Mouse (Mus musculus): ENCODE measurements around the gene Sstr3. TPM values are rescaled to one million over a fixed set of nuclear protein-coding genes. Genes with fewer than 3 reads are reported as not detected.

The Sstr3 gene
- polyA plus RNA-seq (2012; rRNA removed): 0.07 and 0.11 TPM in 2 replicates

DNA sequence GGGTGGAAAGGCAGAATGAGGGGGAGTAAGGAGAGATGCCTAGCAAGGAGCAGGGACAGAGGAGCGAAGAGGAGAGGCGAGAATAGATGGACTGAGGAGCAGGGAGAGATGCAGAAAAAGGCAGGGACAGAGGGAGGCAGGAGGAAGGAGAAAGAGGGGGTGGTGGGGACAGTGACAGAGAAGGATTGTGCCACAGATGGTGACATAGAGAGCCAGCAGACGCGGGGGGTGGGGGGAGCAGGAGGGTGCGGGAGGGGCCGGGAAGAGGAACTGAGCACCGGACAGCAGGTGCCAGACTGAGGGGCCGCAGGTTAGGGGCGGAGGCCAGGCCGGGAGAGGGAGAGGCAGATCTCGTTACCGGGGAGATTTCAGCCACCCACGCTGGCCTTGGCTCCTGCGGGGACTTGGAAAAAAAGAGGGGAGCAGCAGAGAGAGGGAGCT is at the start of gene Sstr3:
Sstr3 (minus strand) TSS at position 125 of the 441 bp plus-strand sequence.
- DNase-seq (ENCODE audit: low spot score): no peak

DNA sequence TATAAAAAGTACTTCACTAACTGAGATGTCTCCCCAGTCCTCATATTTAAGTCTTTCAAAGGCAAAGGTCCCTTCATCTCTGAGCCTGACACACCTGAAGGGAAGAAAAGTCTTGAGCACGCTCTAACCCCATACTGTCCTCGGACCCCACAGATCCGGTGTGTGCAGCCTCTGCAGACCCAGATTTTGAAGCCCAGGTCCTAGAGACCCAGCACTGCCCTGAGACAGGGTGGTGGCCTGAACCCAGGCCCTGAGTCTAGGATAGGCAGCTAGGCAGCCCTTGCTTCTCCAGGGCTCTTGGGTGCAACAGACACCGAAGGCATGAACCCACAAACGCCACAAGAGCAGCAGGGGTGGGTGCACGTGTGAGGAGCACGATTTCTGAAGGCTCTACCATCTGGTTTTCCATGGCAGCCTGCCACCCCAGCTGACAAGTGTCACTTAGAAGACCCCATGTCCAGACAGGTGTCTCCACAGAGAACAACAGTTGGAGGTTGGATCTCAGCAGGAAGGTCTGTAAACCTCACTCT is 49.5 kb upstream of the Sstr3 start:
- no peak for DNase-seq (ENCODE audit: low spot score)

DNA sequence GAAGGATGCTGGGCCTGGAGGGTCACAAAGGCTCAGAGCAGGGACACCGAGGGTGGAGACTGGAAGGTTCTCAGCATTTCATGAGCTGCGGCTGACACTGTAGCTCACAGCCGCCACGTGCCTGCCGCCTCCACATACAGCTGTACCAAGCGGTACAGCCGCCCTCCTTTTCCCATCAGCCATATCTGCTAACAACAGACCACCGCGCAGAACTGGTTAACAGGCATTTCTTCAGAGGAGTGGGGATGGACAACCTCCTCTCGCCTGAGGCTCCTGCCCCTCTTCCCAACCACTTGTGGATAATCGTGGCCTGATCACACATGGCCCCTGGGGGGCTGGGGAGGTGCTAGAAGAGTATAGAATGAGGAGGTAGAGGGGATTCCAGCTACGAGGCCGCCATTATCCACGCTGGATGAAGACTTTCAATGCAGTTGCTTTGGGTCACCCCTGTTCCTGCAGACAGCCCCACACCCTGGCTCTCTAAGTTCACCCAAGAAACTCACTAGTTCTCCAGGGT is 48.0 kb upstream of the Sstr3 start:
- DNase-seq (ENCODE audit: low spot score): no peak

DNA sequence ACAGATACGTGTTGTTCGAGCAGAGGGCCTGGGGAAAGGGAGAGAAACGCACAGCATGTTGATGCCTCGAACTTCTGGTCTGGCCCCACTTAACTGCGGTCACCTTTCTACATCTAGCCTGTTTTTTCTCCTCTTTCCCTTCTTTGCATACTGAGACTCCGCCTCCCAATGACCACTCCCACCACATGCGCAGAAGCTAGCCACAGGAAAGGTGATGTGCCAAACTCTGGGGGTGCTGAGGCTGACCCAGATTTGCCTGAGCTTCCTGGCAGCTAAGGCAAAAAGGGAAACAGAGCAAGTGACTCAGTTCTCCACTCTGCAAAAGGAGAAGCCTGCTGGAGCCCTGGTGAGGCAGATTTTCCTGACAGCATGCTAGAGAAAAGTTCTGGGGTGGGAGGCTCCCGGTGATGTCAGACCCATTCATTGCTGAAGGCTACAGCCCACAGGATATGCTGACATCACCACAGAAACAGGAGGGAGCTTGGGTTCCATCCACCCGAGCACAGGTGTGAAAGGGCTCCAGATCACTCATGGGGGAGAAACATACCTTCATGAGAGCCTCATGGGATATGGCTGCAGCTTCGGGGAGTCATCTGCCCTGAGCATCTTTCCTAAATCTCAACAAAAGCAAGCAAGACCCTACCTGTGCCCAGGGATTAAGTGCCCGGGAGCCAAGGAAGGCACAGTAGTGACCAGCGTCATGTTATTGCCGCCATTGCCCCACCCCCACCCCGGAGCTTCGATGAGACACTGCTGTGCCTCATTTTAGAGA is 47.4 kb upstream of the Sstr3 start:
- no peak for DNase-seq (ENCODE audit: low spot score)

DNA sequence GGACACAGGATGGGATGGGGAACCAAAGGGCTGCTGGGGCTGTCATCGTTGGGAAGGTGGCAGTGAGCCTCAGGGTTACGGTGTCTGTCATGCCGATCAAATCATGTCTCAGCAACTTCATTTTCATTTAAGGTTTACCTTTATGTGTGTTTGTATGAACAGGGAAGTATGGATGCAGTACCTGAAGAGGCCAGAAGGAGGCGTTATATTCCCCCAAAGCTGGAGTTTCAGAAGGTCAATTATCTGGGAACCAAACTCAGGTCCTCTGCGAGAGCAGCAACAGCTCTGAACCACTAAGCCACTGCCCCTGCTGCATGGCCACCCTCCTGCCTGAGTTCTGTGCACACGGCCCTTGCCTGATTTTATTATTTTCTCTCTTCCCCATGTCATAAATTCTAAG is 46.3 kb upstream of the Sstr3 start:
- DNase-seq (ENCODE audit: low spot score): no peak

DNA sequence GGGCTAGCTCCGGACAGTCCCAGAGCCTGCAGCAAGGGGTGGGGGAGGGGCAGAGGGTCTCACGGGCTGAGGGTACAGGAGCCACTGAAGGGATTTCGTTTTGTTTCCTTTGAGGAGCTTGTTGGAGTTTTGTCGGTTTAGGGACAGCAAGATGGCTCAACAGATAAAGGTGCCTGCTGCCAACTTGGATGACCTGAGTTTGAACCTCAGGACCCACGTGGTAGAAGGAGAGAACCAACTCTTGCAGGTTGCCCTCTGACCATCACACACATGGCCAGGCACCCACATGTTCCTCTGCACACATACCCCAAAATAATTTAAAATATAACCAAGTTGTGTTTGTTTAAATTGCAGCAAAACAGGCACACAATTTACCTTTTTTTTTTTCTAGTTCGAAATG is 45.5 kb upstream of the Sstr3 start:
- DNase-seq (ENCODE audit: low spot score): no peak

DNA sequence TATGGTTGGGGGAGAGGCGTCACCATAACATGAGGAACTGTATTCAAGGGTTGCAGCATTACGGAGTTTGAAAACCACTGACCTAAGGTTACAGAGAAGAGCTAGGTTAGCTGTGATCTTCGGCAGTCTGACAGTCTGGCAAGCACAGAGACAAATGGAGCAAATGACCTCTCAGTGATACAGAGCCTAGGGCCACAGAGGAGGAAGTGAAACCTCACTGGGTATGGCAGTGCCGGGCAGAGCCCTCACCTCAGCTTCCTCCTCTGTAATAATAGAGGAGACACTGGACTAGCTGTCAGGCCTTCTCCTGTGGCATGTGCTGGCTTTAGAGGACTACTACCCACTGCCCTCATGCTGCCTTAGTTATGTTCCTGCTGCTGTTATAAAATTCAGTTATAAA is 44.4 kb upstream of the Sstr3 start:
- no peak for DNase-seq (ENCODE audit: low spot score)

DNA sequence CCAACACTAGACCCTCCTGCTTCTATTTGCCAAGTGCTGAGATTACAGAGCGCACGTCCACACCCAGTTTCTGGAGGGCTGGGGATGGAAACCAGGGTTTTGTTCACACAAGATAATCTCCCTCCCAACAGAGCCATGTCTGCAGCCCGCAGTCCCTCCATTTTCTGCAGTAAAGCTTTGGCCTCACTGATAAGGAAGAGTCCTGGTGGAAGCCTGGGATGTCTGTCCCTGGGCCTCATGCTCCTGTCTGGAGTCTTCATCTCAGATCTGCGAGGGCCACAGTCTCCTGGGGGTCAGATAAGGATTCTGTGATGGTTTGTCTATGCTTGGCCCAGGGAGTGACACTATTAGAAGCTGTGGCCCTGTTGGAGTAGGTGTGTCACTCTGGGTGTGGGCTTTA is 43.6 kb upstream of the Sstr3 start:
- DNase-seq (ENCODE audit: low spot score): no peak

DNA sequence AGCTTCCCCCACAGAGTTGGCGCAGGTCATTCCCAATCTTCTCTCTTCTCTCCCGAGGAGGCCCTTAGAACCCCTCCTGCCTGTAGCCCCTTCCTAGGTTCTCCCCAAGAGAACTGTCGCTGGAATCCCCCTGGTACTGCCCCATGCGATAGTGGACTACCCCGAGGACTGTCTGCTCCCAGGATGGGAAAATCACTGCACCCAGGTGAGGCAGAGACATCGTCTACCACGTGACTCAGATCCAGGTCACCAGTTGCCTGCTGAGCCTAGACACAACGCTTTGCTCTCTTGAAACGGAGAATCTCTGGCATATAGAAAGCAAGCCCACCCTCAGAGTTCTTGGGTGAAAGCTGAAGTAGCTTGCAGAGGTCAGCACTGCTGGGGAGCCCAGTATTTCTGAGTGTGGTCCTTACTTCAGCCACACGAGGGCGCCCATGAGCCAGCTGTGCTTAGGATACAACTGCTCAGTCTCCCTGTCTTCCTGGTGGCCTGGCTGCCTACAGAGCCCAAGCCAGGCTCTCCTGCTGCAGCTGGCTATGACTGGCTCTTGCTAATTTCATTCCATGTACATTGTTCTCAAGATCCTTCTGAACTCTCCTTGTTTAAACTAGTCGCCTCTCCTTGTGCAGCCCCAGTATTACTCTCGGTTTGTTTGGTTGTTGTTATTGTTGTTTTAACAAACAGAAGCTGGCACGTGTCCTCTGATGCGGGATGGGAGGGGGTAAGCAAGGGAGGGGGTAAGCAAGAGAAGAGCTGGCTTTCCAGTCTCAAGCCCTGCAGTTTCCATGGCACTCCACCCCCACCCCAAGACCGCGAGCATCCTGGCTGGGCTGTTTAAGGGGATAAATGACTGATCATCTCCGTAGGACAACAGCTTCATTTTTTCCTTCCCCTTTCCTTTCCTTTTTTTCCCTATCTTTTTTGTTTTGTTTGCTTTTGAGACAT is 42.8 kb upstream of the Sstr3 start:
- DNase-seq (ENCODE audit: low spot score): peak; percentile 60

DNA sequence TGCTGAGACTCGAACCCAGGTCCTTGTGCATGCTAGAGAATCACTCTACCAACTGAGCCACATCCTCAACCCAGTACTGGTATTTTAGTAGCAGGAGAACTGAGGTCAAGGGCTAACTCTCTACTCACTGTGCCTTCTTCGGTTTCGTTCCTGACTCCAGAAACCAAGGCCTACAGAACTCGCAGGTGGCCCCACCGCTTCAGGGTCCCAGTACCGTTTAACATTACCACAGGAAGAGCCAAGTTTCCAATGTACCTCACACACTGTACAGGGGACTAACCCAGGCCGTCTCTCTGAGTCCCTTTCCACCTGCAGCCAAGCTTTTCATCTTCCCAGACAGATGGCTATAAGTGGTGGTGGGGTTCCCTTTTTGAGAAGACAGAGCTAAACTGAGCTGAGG is 40.9 kb upstream of the Sstr3 start:
- DNase-seq (ENCODE audit: low spot score): no peak

DNA sequence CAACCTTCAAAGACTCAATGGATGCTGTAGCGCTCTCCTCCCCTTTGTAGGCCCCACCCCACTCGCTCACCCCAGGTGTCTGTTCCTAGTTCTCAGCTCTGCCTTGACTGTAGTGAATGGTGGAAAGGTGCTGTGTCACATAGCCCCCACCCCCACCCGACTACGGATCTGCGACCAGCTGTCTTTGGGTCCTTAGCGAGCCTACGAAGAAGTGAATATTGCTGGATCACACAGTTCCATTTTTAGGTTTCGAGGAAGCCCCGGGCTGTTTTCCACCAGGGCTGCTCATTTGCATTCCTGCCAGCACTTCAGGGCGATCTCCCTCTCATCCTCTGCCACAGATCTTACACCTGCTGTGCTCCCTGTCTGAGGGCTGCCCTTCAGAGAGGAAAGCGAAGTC is 38.9 kb upstream of the Sstr3 start:
- DNase-seq (ENCODE audit: low spot score): no peak

DNA sequence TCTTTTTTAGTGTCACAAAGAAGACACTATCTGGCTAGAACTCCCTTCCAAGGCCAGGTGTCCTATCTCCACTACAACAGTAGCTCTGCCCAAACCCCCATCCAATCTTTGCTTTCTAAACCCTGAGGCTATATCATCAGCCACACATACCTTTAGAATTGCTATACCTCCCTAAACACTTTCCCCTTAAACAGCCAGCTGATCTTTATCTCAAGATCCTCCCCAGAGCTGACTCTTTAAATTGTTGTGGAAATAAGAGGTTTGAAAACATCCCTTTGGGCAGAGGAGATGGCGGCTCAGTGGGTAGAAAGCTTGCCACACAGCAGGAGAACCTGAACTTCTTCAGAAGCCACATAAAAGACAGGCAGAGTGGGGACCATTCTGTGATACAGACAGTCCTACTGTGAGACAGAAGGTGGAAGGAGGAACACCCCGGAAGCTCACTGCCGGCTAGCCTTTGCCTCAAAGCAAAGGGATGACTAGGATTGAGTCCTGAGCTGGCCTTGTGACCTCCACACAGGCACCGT is 31.9 kb upstream of the Sstr3 start:
- DNase-seq (ENCODE audit: low spot score): no peak

DNA sequence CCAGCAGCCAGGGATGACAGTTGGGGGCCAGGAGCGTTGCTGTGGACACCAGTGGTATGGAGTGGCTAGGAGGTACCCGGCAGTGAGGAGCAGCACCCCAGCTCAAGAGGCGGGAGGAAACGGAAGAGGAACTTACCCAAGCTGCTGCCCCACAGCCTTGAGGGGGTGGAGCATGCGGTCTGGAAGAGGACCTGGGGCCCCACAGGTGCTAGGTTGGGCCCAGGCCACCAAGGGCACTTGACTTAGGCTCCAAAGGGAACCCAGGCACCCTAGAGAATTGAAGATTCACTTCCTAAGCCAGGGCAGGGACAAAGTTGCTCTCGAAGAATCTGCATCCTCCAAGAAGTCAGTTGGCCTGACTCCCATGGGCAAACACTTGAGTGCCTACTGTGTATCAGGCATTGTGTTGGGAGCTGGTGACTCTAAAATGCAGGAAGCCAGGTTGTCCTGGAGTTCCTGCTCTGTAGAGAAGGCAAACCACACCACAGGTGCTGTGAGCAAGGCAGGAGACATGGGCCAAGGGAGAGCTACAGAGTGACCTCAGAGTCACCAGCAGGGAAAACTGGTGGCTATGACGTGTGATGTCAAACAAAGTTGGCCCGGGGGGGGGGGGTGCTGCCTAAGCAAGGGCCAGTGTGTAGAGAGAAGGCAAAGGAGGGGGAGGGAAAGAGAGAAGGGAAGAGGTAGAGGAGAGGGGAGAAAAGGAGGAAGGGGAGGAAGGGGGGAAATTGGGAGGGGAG is 28.3 kb upstream of the Sstr3 start, which contains the start of gene Rac2:
Rac2 (minus strand) TSS at position 126 of the 740 bp plus-strand sequence.
- no peak for DNase-seq (ENCODE audit: low spot score)

DNA sequence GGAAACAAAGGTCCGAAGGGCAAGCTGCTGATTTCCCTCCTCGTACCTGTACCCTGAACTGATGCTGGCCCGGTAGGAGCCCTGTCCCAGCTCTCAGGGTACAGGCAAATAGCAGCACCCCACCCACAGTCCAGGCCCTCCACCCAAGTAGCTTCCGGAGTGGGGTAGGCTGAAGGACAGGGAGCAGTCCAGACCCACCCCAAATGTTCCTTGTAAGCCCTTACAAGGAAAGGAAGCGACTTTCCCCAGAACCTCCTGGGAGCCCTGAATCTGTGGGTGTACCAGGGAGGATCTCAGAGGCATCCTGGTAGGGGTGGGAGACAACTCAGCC is 27.8 kb upstream of the Sstr3 start:
- no peak for DNase-seq (ENCODE audit: low spot score)

DNA sequence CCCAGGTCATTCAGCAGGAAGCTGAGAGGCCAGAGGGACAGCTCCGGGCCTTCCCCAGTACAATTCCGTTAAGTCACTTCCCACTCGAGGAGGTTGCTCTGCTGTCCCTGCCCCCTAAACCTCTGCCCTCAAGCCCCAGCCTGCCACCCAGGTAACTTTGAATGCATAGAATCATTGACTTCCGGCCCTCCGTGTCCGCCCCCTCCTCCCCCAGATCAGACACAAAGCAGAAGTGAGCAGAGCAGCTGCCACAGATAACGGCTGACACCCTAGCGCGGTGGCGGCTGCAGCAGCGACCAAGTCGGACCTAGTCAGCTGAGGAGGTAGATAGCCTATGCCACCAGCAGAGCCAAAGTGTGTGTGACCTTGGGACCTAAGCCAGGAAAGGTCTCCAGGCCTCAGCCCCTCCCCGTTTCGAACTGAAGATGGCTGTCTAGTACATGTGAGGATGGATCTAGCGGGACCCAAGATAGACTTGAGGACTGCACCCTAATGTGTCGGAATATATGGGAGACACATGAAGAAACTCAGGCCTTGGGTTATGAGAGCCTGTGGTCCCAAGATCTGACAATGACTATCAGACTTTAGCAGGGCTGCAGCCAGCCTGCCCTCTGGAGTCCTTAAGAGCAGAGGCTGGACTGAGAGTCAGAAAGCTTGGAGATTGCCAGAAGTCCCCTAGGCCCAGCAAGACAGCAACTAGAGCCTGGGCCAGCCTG is 27.2 kb upstream of the Sstr3 start:
- no peak for DNase-seq (ENCODE audit: low spot score)

DNA sequence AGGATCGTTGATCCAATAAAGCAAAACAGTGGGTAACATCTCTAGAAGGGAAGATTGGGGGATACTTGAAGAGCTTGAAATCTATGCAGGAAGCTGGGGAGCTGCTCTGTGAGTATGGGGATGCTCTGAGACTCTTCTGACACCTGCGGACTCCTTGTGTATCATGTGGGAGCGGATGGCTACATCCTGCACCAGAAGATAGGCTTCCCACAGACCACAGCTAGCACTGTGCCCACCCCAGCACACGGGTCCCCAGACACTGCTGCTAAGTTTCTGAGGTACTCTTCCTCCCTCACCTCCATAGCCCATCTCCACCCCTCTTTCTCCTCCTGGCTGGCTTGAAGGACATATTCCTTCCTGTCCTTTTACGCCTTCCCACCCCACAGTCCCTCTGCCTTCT is 25.7 kb upstream of the Sstr3 start:
- no peak for DNase-seq (ENCODE audit: low spot score)

DNA sequence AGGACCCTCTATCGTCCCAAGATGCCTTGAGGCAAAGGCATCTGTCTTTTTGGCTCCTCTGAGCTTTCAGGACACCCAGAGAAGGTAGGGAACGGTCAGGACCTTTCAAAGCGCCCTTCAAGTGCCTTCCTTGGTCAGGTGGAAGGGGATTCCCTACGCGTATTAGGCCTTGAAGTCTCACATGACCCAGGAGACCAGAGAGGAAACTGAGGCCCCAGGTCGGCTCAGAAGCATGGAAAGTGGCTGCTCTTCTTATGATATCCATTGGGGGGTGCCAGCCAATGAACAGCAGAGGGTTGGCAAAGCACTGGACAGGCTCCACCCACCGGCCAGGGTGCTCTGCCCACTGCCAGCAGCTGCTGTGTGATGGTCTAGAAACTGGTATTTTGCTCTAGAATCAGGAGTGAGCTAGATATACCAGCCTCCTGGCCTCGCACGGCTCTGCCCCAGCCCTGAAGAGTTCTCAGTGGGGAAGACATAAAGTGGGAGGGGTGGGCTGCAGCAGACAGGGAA is 23.2 kb upstream of the Sstr3 start:
- no peak for DNase-seq (ENCODE audit: low spot score)

DNA sequence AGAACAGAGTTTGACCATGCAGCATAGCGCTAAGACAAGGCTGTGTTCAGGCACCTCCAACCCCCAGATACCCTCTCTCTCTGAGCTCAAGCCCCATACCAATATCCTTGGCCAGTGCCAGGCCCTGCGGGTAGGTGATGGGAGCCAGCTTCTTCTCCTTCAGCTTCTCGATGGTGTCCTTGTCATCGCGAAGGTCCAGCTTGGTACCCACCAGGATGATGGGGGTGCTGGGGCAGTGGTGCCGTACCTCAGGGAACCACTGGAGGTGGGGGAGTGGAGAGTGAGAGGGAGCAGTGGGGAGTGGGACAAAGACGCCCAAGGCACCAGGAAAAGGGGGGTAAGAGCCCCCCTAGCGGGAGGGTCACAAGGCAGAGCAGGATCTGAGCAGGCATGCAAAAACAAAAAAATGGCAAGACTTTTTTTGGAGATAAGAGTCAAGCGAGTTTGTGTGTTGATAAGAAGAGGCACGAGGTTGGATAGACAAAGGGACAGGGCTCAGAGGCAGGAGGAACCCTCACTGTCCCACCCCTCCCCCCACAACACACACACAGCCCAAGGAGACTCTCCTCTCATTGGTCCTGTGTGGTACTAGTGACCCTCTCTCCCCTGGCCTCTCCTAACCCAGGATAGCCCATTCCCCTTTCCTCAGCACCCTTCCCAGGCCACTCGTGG is 20.4 kb upstream of the Sstr3 start:
- no peak for DNase-seq (ENCODE audit: low spot score)

DNA sequence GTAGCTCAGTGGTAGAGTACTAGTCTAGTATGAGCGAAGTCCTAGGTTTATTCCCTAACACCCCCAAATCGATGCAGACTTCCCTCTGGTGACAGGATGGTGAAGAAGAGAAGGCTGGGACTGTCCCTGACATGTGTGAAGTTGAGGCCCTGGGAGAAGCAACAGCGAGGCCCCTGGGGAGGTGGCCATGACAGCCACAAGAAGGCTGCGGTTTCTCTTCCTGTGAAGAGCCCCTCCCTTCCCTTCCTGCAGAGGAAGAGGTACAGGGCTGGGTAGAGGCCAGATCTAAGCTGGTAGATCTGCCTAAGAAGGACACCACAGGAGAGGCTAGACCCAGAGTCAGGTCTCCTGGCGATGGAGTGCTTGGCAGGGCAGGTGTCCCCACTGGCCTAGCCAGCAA is 19.5 kb upstream of the Sstr3 start:
- DNase-seq (ENCODE audit: low spot score): no peak

DNA sequence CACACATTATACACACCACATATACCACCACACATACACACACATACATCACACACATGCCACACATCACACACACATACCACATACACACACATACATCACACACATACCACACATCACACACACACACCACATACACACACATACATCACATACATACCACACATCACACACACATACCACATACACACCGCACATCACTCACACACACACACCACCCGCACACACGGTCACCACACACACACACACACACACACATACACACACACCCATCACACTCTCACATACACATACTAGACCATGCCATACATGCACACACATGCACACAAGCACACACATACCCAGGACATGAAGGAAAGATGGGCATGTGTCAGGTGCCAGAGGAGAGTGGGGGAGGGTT is 18.9 kb upstream of the Sstr3 start:
- no peak for DNase-seq (ENCODE audit: low spot score)

All from urinary bladder, adult 2 months (tissue).